Mouse (Mus musculus): ENCODE measurements around the gene Macf1. TPM values are rescaled to one million over a fixed set of nuclear protein-coding genes. Genes with fewer than 3 reads are reported as not detected.
A peak's percentile ranks its signal among the peaks of the same experiment; 100 is the strongest.

The Macf1 gene
- polyA plus RNA-seq, 1 experiment from 2014 or later: 41.2 TPM

DNA sequence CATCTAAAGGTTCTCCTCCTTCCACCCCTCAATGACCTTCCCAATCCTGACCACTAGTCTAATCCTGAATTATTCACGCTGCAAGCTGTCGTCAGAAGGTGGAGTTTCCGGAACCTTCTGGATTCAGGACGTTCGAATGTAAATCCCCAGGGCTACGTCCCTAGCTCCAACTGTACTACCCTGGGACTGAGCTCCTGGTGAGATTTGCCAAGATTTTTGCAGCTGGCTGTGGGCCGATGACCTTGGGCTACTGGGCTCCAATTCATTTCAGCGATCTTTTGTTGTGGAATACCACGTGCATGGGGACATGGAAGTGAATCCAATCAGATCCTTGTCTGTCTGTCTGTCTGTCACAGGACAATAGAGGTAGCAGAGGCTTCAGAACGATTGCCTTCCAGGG, 6.2 kb upstream of the Macf1 start:
- no peak overlapping the region for H3K4me2 ChIP-seq
- H3K36me3 ChIP-seq: no peaks in the 10 kb centered on the region
- H3K27ac ChIP-seq: no peak overlapping the region
- 86% methylated on average over 10 of the region's 10 CpGs for WGBS
- ATAC-seq (replicated peaks; ENCODE audit: low FRiP score): no peak
- H3K9me3 ChIP-seq (replicated peaks): no peaks in the 10 kb centered on the region
- no peak overlapping the region for H3K4me3 ChIP-seq (replicated peaks)
- peaks cover 20% of the 10 kb centered on the region for H3K4me1 ChIP-seq
- no peak overlapping the region for H3K9ac ChIP-seq
- peaks cover 12% of the 10 kb centered on the region; the same call in 1 of the 2 replicates for H3K27me3 ChIP-seq

DNA sequence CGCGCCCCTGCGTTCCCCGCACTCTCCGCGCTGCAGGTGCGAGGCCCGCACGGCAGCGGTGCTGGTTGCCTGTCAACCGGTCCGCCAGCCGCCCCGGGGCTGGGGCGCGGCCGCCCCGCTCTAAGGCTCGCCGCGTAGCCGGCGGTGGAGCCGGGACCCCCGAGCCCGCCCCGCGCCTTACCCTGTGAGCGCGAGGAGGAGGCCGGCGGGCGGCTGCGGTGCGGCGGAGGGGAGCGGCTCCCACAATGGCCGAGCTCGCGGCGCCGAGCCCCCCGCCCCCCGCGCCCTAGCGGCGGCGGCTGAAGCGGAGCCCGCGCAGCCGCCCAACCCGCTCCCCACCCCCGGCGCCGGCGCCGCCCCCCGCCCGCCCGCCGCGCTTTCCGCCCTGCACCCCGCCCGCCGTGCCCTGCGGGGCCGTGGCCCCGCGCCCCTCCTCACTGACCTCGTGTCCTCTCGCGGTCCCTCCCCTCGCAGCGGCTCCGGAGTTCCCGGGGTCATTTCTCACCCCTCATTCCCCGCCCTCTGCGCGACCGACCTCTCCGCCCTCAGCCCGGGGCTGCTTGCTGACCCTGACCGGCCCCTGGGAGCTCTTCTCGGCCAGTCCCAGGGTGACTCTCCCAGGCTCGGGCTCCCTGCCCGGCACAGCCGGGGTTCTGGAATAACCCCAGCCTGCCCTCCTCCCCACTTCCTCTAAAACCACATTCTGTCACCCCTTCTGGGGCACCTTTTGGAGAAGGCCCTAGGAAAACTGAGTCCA, 3.0 kb upstream of the Macf1 start:
- peaks cover 17% of the 10 kb centered on the region for H3K4me1 ChIP-seq
- peak overlapping the region; percentile 100 for H3K4me2 ChIP-seq
- under 1% methylated on average over 50 of the region's 89 CpGs for WGBS
- H3K9ac ChIP-seq: peak overlapping the region; percentile 64
- peak; percentile 61 for ATAC-seq (replicated peaks; ENCODE audit: low FRiP score)
- peaks cover 14% of the 10 kb centered on the region; the same call in 1 of the 2 replicates for H3K27me3 ChIP-seq
- H3K36me3 ChIP-seq: no peaks in the 10 kb centered on the region
- H3K4me3 ChIP-seq (replicated peaks): peak overlapping the region; percentile 81
- no peaks in the 10 kb centered on the region for H3K9me3 ChIP-seq (replicated peaks)
- H3K27ac ChIP-seq: peak overlapping the region; percentile 51; the same call in 1 of the 2 replicates

DNA sequence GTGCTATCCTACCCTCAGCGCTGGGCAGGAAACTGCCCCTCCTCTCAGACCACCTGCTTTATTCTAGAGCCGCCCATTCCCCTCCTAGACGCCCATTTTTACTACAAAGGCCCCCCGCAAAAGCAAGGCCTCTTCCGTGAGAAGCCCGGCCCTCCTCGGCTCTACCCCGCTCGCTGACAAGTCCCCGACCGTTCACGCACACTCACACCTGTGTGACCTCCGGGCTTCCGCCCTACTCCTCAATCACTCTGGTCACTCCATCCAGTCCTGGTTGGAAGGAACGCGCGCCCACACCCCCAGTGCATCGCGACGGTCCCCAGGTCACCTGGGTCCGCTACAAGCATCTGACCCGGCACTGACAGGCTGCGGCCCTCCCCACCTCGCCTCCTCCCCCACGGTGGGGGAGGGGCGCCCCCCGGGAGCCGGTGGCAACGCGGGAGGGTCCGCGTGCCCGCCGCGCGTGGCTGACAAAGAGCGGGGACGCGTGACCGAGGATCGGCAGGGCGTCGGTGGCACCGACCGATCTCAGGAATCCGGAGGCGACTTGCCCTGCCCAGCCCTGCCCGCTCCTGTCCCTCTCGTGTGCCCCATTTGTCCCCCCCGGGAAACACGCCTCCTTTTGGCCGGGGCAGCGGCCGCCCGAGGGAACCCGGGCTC, 2.3 kb upstream of the Macf1 start:
- H3K4me1 ChIP-seq: peaks cover 22% of the 10 kb centered on the region
- peak; percentile 34 for ATAC-seq (replicated peaks; ENCODE audit: low FRiP score)
- no peaks in the 10 kb centered on the region for H3K9me3 ChIP-seq (replicated peaks)
- WGBS: 1% methylated on average over 54 of the region's 56 CpGs
- H3K9ac ChIP-seq: peak overlapping the region; percentile 64
- H3K27me3 ChIP-seq: peaks cover 14% of the 10 kb centered on the region; the same call in 1 of the 2 replicates
- peak overlapping the region; percentile 100 for H3K4me2 ChIP-seq
- peak overlapping the region; percentile 81 for H3K4me3 ChIP-seq (replicated peaks)
- no peaks in the 10 kb centered on the region for H3K36me3 ChIP-seq
- H3K27ac ChIP-seq: 0 out of 2 replicates have a peak overlapping the region, but pooled peaks have one; percentile 51

DNA sequence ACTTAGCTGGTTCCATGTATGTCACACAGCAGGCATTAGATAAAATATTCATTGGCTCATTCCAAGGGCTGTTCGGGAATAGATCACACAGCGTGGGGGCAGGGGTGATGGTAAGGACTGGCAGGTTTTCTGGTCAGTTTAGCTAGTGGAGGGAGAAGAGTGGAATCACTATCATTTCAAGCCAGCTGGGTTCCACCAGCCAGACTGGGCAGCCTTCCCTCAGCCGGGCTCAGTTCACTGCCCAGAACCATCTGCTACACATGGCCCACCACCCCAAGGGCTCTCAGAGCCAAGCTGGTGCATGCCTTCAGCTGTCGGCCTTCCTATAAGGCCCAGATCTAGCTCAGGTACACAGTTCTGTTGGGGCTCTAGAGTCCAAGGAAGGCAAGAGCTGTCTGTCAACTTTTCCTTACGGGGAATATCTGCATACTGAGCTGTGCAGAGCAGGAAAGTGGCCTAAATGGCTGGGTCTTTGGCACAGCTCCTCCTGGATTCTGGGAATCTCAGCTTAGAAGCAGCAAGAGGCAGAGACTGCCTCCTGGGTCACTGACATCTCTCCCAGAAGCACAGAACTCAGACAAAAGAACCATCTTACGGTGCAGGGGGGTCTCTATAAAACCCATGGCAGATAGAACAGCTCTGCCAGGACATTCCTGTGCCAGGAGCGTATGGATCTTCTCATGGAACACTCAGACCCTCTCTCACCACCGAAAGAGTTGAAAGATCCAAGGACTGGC, 1.5 kb upstream of the Macf1 start:
- WGBS: 63% methylated on average over 8 of the region's 8 CpGs
- H3K9ac ChIP-seq: no peak overlapping the region
- H3K4me3 ChIP-seq (replicated peaks): peak overlapping the region; percentile 81
- no peak; the same call in 1 of the 2 replicates for ATAC-seq (replicated peaks; ENCODE audit: low FRiP score)
- H3K36me3 ChIP-seq: no peaks in the 10 kb centered on the region
- peaks cover 14% of the 10 kb centered on the region; the same call in 1 of the 2 replicates for H3K27me3 ChIP-seq
- H3K4me1 ChIP-seq: peaks cover 30% of the 10 kb centered on the region
- peak overlapping the region; percentile 100 for H3K4me2 ChIP-seq
- no peaks in the 10 kb centered on the region for H3K9me3 ChIP-seq (replicated peaks)
- no peak overlapping the region for H3K27ac ChIP-seq

DNA sequence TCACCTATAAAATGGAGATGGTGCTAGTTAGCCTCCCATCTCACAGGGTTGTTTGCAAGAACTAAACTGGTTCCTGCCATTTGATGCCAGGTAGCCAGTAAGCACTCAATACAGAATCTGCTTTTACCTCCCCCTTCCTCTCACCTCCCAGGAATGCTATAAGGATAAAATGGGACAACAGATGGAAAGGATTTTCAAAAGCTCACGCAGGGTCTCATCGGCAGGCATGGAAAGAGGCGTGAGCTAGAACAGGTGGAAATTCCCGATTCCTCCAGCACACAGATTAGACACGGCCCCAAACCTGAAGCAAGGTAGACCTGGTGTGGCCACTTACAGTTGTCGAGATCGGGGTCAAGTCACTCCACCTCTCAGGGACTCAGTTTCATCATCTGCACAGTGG, 886 bp upstream of the Macf1 start:
- 86% methylated on average over 7 of the region's 7 CpGs for WGBS
- Histone ChIP-seq H3K27ac (no peak overlapping the region), H3K36me3 (no peaks in the 10 kb centered on the region), H3K9ac (no peak overlapping the region), H3K4me1 (peaks cover 33% of the 10 kb centered on the region), H3K4me3 (replicated peaks) (no peak overlapping the region), H3K9me3 (replicated peaks) (no peaks in the 10 kb centered on the region), H3K27me3 (peaks cover 14% of the 10 kb centered on the region; the same call in 1 of the 2 replicates), H3K4me2 (no peak overlapping the region)
- no peak for ATAC-seq (replicated peaks; ENCODE audit: low FRiP score)

DNA sequence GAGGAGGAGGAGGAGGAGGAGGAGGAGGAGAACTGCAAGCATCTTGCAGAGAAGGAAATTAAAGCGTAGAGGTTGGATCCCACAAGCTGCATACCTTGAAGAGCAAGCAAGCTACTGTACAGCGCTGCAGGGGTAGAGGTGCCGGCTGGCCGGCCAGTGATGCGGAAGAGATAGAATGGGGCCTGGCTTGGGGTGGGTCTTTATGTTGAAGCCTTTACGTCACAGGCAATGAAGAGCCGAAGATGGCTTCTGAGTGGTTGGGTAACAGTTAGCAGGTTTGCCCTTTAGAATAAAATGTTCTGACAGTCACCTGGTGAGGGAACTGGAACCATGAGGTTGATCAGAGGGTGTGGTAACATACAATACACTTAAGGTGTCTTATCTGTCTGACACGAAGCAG, 1.9 kb downstream of the Macf1 start:
- H3K4me2 ChIP-seq: no peak overlapping the region
- no peak overlapping the region for H3K9ac ChIP-seq
- no peaks in the 10 kb centered on the region for H3K9me3 ChIP-seq (replicated peaks)
- no peaks in the 10 kb centered on the region for H3K36me3 ChIP-seq
- 60% methylated on average over 8 of the region's 8 CpGs for WGBS
- no peak for ATAC-seq (replicated peaks; ENCODE audit: low FRiP score)
- no peak overlapping the region for H3K4me3 ChIP-seq (replicated peaks)
- H3K27me3 ChIP-seq: peaks cover 14% of the 10 kb centered on the region; the same call in 1 of the 2 replicates
- H3K27ac ChIP-seq: no peak overlapping the region
- H3K4me1 ChIP-seq: peaks cover 29% of the 10 kb centered on the region

DNA sequence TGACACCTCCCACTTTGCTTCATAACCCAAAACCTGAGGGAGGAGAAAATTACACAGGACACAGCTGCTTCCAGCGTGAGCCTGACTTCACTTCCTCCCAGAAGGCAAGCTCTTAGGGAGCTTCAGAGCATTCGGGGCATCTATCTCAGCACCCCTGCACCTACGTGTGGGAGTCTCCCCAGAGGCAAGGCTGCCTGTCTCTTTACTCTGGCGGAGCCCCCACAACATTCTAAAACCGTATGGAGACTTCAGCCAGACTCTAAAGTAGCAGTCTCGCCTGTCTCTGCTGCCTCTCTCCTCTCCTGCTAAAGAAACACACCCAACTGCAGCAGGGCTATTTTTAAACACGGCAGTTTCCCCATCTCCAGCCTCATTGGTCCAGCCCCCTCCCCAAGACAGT, 3.2 kb downstream of the Macf1 start:
- Histone ChIP-seq H3K36me3 (no peaks in the 10 kb centered on the region), H3K4me3 (replicated peaks) (no peak overlapping the region), H3K4me1 (peaks cover 19% of the 10 kb centered on the region), H3K27ac (peak overlapping the region; percentile 28; the same call in 1 of the 2 replicates), H3K9me3 (replicated peaks) (no peaks in the 10 kb centered on the region), H3K9ac (no peak overlapping the region), H3K27me3 (peaks cover 8% of the 10 kb centered on the region; the same call in 1 of the 2 replicates), H3K4me2 (no peak overlapping the region)
- no peak for ATAC-seq (replicated peaks; ENCODE audit: low FRiP score)
- WGBS: 20% methylated on average over 7 of the region's 7 CpGs

DNA sequence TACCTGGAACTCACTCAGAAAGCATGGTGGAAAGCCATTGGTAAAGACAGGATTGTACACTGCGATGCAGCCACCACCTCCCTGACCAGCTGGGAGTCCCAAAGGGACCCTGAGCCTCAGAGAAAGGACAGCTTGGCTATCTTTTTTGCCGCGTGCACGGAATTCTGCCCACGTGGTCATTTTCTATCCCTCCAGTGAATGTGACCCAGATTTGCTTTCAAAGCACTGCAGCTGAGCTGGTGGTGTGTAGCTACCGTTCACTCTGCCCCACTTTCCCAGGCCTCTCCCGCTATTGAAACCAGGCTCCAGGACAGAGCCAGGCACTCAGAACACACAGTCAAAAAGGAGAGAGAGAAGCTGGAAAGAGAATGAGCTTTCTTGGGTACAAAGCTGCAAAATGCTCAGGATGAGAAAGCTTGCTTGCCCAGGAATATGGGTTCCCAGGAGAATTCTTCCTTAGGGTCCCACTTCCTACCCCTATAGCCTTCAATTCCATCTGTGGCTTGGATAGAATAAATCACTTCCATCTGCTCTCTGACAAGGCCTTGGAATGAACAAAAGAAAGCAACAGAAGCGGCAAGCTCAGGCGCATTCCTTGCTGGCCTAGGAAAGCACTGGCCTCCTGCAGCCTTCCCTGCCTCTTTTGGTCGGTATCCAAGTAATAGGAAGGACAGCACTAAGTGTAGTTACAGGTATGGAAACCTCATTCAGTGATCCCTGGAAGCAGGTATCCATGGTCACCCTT, 6.9 kb downstream of the Macf1 start:
- no peak overlapping the region for H3K27ac ChIP-seq
- no peaks in the 10 kb centered on the region for H3K27me3 ChIP-seq
- H3K9ac ChIP-seq: no peak overlapping the region
- no peaks in the 10 kb centered on the region for H3K9me3 ChIP-seq (replicated peaks)
- no peak overlapping the region for H3K4me3 ChIP-seq (replicated peaks)
- no peak for ATAC-seq (replicated peaks; ENCODE audit: low FRiP score)
- no peaks in the 10 kb centered on the region for H3K36me3 ChIP-seq
- WGBS: 57% methylated on average over 10 of the region's 10 CpGs
- no peak overlapping the region for H3K4me2 ChIP-seq
- peaks cover 16% of the 10 kb centered on the region for H3K4me1 ChIP-seq

DNA sequence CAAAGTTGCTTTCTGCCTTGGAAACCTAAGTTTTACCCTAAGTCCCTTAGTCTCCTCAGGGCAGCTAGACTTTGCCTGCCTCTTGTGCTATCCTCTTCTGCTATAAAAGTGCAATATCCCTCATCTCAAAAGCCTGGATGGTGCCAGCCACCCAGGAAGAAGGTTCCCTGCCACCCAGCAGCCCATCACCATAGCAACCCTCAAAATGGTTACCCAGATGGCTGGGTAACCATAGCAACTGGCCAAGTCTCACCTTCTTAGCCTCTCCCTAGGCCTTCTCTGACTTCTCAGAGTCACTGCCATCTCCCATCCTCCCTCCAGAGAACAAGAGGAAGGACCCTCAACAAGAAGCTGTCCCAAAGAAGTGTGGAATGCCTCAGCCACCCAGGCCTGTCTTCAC, 13.6 kb downstream of the Macf1 start:
- H3K27ac ChIP-seq: no peak overlapping the region
- no peak overlapping the region for H3K4me3 ChIP-seq (replicated peaks)
- no peaks in the 10 kb centered on the region for H3K36me3 ChIP-seq
- H3K9me3 ChIP-seq (replicated peaks): no peaks in the 10 kb centered on the region
- H3K4me1 ChIP-seq: peaks cover 18% of the 10 kb centered on the region
- ATAC-seq (replicated peaks; ENCODE audit: low FRiP score): no peak
- no peak overlapping the region for H3K4me2 ChIP-seq
- H3K27me3 ChIP-seq: no peaks in the 10 kb centered on the region
- no peak overlapping the region for H3K9ac ChIP-seq

DNA sequence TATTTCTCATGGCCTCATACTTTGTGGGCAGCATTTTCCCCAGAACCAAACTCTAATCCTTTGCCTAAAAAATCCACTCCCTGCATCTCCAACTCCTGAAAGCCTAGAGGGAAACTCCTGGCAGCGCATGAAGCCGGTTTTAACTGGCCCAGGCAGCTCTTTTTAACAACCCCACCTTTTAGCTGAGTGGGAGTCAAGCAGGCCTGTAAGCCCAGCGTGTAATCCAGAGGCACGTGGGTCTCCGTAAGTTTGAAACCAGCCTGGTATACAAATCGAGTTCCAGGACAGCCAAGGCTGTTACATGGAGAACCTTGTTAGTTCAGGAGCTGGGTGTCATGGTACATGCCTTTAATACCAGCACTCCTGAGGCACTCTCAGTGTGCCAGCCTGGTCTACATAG, 14.5 kb downstream of the Macf1 start:
- 63% methylated on average over 6 of the region's 6 CpGs for WGBS
- Histone ChIP-seq H3K27ac (0 out of 2 replicates have a peak overlapping the region, but pooled peaks have one; percentile 18), H3K9ac (no peak overlapping the region), H3K4me1 (peaks cover 22% of the 10 kb centered on the region), H3K27me3 (no peaks in the 10 kb centered on the region), H3K9me3 (replicated peaks) (no peaks in the 10 kb centered on the region), H3K4me2 (no peak overlapping the region), H3K4me3 (replicated peaks) (no peak overlapping the region), H3K36me3 (no peaks in the 10 kb centered on the region)
- ATAC-seq (replicated peaks; ENCODE audit: low FRiP score): no peak

DNA sequence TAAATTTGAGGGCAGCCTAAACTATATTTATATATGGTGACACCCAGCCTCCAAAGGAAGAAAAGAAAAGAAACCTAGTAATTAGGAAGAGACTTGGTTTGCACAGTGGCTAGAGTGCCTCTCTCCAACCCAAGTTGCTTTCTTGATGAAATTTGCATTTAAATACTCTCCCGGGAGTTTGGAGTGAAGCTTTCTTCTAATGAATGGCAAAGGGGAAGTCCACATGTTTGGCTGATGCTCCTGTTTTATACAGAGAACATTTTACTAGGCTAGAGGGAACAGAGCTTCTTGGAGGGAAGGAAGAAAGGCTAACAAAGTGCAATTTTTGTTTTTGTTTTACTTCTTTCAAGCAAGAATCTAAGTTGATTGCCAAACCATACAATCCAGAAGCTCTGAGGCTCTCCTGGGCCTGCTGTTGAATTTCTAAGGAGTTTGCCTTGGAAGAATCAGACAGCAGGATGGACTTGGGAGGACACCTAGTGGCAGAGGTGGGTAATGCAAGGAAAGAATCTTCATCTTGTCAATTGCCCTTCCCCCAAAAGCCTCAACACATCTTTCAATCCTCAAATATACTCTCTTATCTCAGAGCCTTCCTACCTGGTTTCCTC, 16.8 kb downstream of the Macf1 start:
- Histone ChIP-seq H3K4me2 (no peak overlapping the region), H3K9me3 (replicated peaks) (no peaks in the 10 kb centered on the region), H3K27ac (peak overlapping the region; percentile 14), H3K27me3 (no peaks in the 10 kb centered on the region), H3K36me3 (no peaks in the 10 kb centered on the region), H3K9ac (no peak overlapping the region), H3K4me1 (peaks cover 33% of the 10 kb centered on the region), H3K4me3 (replicated peaks) (no peak overlapping the region)
- WGBS: 33% methylated on average over 1 of the region's 1 CpGs
- ATAC-seq (replicated peaks; ENCODE audit: low FRiP score): no peak

Data from kidney, embryonic 15.5 days (tissue).